Mouse (Mus musculus) myocyte (in vitro differentiated cells): ENCODE data around the gene Gm20388.

Experiments used
- CEBPB ChIP-seq: IDR thresholded peaks from 2 replicates; pipeline ENCODE4 v1.6.1; 2011; ENCODE audit warnings: mild to moderate bottlenecking, moderate library complexity; ENCODE audit not compliant: poor library complexity, insufficient read depth, severe bottlenecking
- E2F4 ChIP-seq: IDR thresholded peaks from one replicate; pipeline ENCODE4 v1.6.1; 2011; ENCODE audit warnings: mild to moderate bottlenecking, control low read depth, moderate library complexity; ENCODE audit not compliant: insufficient read depth
- MYOG ChIP-seq, 3 experiments: IDR thresholded peaks; one replicate each; pipeline ENCODE4 v1.6.1; 2011; ENCODE audit warnings: control low read depth in 2 of 3, low read depth in 2 of 3, mild to moderate bottlenecking in 2 of 3; ENCODE audit not compliant: insufficient read length in 2 of 3, control insufficient read depth in 1 of 3, insufficient read depth in 1 of 3
- POLR2A ChIP-seq: IDR thresholded peaks from one replicate; pipeline ENCODE4 v1.6.1; 2011; ENCODE audit warnings: low read depth, mild to moderate bottlenecking, control low read depth, moderate library complexity; ENCODE audit not compliant: insufficient read length
- POLR2AphosphoS2 ChIP-seq: IDR thresholded peaks from one replicate; pipeline ENCODE4 v1.6.1; 2011; ENCODE audit warnings: low read depth, control low read depth; ENCODE audit not compliant: insufficient read length
- REST ChIP-seq: IDR thresholded peaks from one replicate; pipeline ENCODE4 v1.6.1; 2011; ENCODE audit warnings: mild to moderate bottlenecking, control low read depth, moderate library complexity; ENCODE audit not compliant: insufficient read depth, insufficient read length
- TCF3 ChIP-seq: IDR thresholded peaks from one replicate; pipeline ENCODE4 v1.6.1; 2011; ENCODE audit warnings: low read depth, control low read depth; ENCODE audit not compliant: insufficient read length
- USF1 ChIP-seq: IDR thresholded peaks from one replicate; pipeline ENCODE4 v1.6.1; 2011; ENCODE audit warnings: low read depth, mild to moderate bottlenecking, control low read depth, moderate library complexity

DNA sequence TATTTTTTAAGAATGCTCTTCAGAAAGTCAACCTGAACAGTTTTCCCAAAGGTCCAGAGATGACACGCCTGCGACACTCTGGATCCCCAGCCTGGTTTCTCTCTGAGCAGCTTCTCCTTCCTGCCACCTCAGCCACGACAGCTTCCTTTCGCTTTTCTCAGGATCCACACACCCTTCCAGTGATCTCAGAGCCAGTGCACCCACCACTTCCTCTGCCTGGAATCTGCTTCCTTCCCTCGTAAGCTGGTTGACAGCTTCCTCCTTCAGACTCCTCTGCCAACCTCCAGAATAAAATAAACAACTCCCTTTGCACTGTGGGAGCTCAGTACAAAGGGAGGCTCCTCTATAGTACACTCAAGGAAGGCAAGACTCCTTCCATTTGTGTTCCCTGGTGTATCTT, 852.6 kb downstream of the Gm20388 start:
- TF ChIP-seq REST: no peak
- TF ChIP-seq POLR2A: no peak
- no peak for TF ChIP-seq CEBPB
- no peak for TF ChIP-seq POLR2AphosphoS2
- no peak for TF ChIP-seq USF1
- TF ChIP-seq TCF3: no peak
- no peak for TF ChIP-seq E2F4
- TF ChIP-seq MYOG (IDR thresholded peaks at IDR 0.05; ENCODE audit: control insufficient read depth in 1 of 3, insufficient read depth in 1 of 3, insufficient read length in 2 of 3, low read depth in 2 of 3): no peak
